Mouse (Mus musculus): Measurements from ENCODE around the gene Rbfox3. TPM values are rescaled to one million over a fixed set of nuclear protein-coding genes. Genes with fewer than 3 reads are reported as not detected.

Rbfox3 gene
- polyA plus RNA-seq, 1 experiment from 2014 or later: 12.6 TPM

GRCm38 (mm10) chr11:118523496-118524145 lies 387.8 kb downstream of the Rbfox3 start:
- H3K9ac ChIP-seq (ENCODE audit: low read depth, low read length): no peak overlapping the region
- no peak overlapping the region for H3K4me2 ChIP-seq (replicated peaks; ENCODE audit: low read depth, low read length)
- H3K4me3 ChIP-seq (ENCODE audit: low read depth, low read length): no peak overlapping the region
- H3K27ac ChIP-seq (ENCODE audit: low read depth, low read length): no peak overlapping the region
- no peaks in the 10 kb centered on the region for H3K27me3 ChIP-seq (ENCODE audit: control insufficient read depth, insufficient read depth, low read length)
- H3K36me3 ChIP-seq (ENCODE audit: control insufficient read depth, insufficient read depth, low read length): no peaks in the 10 kb centered on the region
- no peak for ATAC-seq (ENCODE audit: low FRiP score)
- DNase-seq (ENCODE audit: low spot score): no peak
- WGBS: 82% methylated on average over 4 of the region's 4 CpGs
- H3K9me3 ChIP-seq (ENCODE audit: control insufficient read depth, low read length): no peaks in the 10 kb centered on the region
- no peaks in the 10 kb centered on the region for H3K4me1 ChIP-seq (replicated peaks; ENCODE audit: control insufficient read depth, insufficient read depth, low read length)

- Histone ChIP-seq H3K27ac (ENCODE audit: low read depth, low read length) (no peak overlapping the region), H3K4me3 (ENCODE audit: low read depth, low read length) (no peak overlapping the region), H3K4me2 (replicated peaks; ENCODE audit: low read depth, low read length) (no peak overlapping the region), H3K9ac (ENCODE audit: low read depth, low read length) (no peak overlapping the region), H3K4me1 (replicated peaks; ENCODE audit: control insufficient read depth, insufficient read depth, low read length) (no peaks in the 10 kb centered on the region; the same call in 1 of the 2 replicates), H3K36me3 (ENCODE audit: control insufficient read depth, insufficient read depth, low read length) (no peaks in the 10 kb centered on the region), H3K27me3 (ENCODE audit: control insufficient read depth, insufficient read depth, low read length) (no peaks in the 10 kb centered on the region), H3K9me3 (ENCODE audit: control insufficient read depth, low read length) (no peaks in the 10 kb centered on the region)
- DNase-seq (ENCODE audit: low spot score): no peak
- no peak for ATAC-seq (ENCODE audit: low FRiP score)
- 94% methylated on average over 2 of the region's 2 CpGs for WGBS
These were observed 390.5 kb downstream of the Rbfox3 start for GRCm38 (mm10) chr11:118520932-118521331.

- no peak for DNase-seq (ENCODE audit: low spot score)
- Histone ChIP-seq H3K27me3 (ENCODE audit: control insufficient read depth, insufficient read depth, low read length) (no peaks in the 10 kb centered on the region), H3K9ac (ENCODE audit: low read depth, low read length) (no peak overlapping the region), H3K36me3 (ENCODE audit: control insufficient read depth, insufficient read depth, low read length) (no peaks in the 10 kb centered on the region), H3K27ac (ENCODE audit: low read depth, low read length) (no peak overlapping the region), H3K4me1 (replicated peaks; ENCODE audit: control insufficient read depth, insufficient read depth, low read length) (no peaks in the 10 kb centered on the region; the same call in 1 of the 2 replicates), H3K9me3 (ENCODE audit: control insufficient read depth, low read length) (no peaks in the 10 kb centered on the region), H3K4me3 (ENCODE audit: low read depth, low read length) (no peak overlapping the region), H3K4me2 (replicated peaks; ENCODE audit: low read depth, low read length) (no peak overlapping the region)
- ATAC-seq (ENCODE audit: low FRiP score): no peak
- 62% methylated on average over 5 of the region's 5 CpGs for WGBS
These were observed 391.1 kb downstream of the Rbfox3 start for GRCm38 (mm10) chr11:118520251-118520650.

DNA sequence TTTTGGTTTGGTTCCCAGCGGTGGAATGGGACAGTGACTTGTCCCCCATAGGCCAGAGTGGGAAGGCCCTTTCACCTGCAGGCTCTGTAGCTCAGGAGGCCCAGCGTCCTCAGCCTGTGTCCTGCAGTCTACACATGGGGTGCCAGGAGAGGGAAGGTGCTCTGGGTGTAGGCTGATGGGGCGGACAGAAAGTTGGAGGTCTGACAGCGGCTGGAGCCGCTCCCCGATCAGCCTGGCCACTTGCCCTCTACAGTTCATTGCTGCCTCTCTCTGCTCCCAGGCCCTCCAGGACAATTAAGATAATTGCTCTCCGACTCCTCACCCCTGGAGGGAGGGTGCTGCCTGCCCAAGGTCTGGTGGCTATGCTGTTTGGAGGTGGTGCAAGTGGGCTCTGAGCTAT lies 392.7 kb downstream of the Rbfox3 start:
- WGBS: 85% methylated on average over 7 of the region's 7 CpGs
- Histone ChIP-seq H3K9me3 (ENCODE audit: control insufficient read depth, low read length) (no peaks in the 10 kb centered on the region), H3K4me3 (ENCODE audit: low read depth, low read length) (no peak overlapping the region), H3K27ac (ENCODE audit: low read depth, low read length) (no peak overlapping the region), H3K4me1 (replicated peaks; ENCODE audit: control insufficient read depth, insufficient read depth, low read length) (peaks cover 2% of the 10 kb centered on the region; the same call in 1 of the 2 replicates), H3K27me3 (ENCODE audit: control insufficient read depth, insufficient read depth, low read length) (no peaks in the 10 kb centered on the region), H3K36me3 (ENCODE audit: control insufficient read depth, insufficient read depth, low read length) (no peaks in the 10 kb centered on the region), H3K9ac (ENCODE audit: low read depth, low read length) (no peak overlapping the region), H3K4me2 (replicated peaks; ENCODE audit: low read depth, low read length) (no peak overlapping the region)
- DNase-seq (ENCODE audit: low spot score) (no peak), ATAC-seq (ENCODE audit: low FRiP score) (no peak)

- no peaks in the 10 kb centered on the region for H3K27me3 ChIP-seq (ENCODE audit: control insufficient read depth, insufficient read depth, low read length)
- H3K36me3 ChIP-seq (ENCODE audit: control insufficient read depth, insufficient read depth, low read length): no peaks in the 10 kb centered on the region
- DNase-seq (ENCODE audit: low spot score) (no peak), ATAC-seq (ENCODE audit: low FRiP score) (no peak)
- H3K4me2 ChIP-seq (replicated peaks; ENCODE audit: low read depth, low read length): no peak overlapping the region
- no peaks in the 10 kb centered on the region for H3K9me3 ChIP-seq (ENCODE audit: control insufficient read depth, low read length)
- H3K4me3 ChIP-seq (ENCODE audit: low read depth, low read length): no peak overlapping the region
- no peak overlapping the region for H3K9ac ChIP-seq (ENCODE audit: low read depth, low read length)
- 83% methylated on average over 7 of the region's 7 CpGs for WGBS
- peaks cover 2% of the 10 kb centered on the region; the same call in 1 of the 2 replicates for H3K4me1 ChIP-seq (replicated peaks; ENCODE audit: control insufficient read depth, insufficient read depth, low read length)
- H3K27ac ChIP-seq (ENCODE audit: low read depth, low read length): no peak overlapping the region
These were observed 393.5 kb downstream of the Rbfox3 start for GRCm38 (mm10) chr11:118517924-118518323.

DNA sequence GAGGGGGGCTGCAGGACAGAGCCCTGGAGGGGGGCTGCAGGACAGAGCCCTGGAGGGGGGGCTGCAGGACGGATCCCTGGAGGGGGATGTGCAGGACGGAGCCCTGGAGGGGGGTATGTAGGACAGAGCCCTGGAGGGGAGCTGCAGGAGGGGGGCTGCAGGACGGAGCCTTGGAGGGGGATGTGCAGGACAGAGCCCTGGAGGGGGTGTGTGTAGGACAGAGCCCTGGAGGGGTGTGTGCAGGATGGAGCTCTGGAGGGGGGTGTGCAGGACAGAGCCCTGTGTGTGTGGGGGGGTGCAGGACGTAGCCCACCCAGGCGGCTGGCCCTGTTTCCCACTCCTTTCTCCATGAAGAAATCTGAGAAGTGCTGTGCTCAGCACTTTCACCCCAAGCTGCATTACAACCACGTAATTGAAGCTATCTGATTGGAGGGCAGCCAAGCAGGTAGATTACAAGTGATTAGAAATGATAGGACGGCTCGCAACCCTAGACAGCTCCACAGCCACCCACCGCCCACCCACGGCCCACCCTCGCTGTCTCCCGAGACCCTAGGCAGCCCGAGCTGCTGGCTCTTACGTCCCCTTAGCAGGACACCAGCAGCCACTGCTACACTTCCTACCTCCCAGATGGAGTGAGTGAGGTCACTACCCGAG lies 399.0 kb downstream of the Rbfox3 start:
- no peak overlapping the region for H3K27ac ChIP-seq (ENCODE audit: low read depth, low read length)
- no peaks in the 10 kb centered on the region for H3K9me3 ChIP-seq (ENCODE audit: control insufficient read depth, low read length)
- DNase-seq (ENCODE audit: low spot score) (no peak), ATAC-seq (ENCODE audit: low FRiP score) (0 out of 2 replicates have a peak, but pooled peaks have one; percentile 28)
- H3K27me3 ChIP-seq (ENCODE audit: control insufficient read depth, insufficient read depth, low read length): no peaks in the 10 kb centered on the region
- no peak overlapping the region for H3K4me2 ChIP-seq (replicated peaks; ENCODE audit: low read depth, low read length)
- no peaks in the 10 kb centered on the region for H3K36me3 ChIP-seq (ENCODE audit: control insufficient read depth, insufficient read depth, low read length)
- H3K4me1 ChIP-seq (replicated peaks; ENCODE audit: control insufficient read depth, insufficient read depth, low read length): peaks cover 5% of the 10 kb centered on the region; the same call in 1 of the 2 replicates
- H3K4me3 ChIP-seq (ENCODE audit: low read depth, low read length): no peak overlapping the region
- no peak overlapping the region for H3K9ac ChIP-seq (ENCODE audit: low read depth, low read length)
- WGBS: 61% methylated on average over 15 of the region's 15 CpGs

DNA sequence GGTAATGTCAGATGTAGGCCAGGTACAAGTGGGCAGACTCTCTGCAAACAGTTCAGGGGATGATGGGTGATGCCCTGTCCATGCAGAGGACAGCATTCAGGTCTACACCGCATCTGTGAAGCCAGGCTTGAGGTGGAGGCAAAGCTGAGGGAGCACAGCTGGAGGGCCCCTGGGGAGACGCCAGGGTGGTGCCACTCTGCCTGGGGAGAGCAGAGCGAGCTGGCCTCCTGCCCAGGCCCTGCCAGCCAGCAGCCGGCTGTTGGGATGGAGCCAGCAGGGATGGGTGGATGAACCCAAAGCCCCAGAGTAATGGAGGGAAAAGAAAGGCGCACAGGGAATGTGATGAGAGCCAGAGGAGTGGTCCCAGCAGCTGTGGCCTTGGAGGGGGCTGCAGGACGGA lies 399.5 kb downstream of the Rbfox3 start:
- Histone ChIP-seq H3K36me3 (ENCODE audit: control insufficient read depth, insufficient read depth, low read length) (no peaks in the 10 kb centered on the region), H3K4me2 (replicated peaks; ENCODE audit: low read depth, low read length) (no peak overlapping the region), H3K27ac (ENCODE audit: low read depth, low read length) (no peak overlapping the region), H3K9ac (ENCODE audit: low read depth, low read length) (no peak overlapping the region), H3K4me3 (ENCODE audit: low read depth, low read length) (no peak overlapping the region), H3K9me3 (ENCODE audit: control insufficient read depth, low read length) (no peaks in the 10 kb centered on the region), H3K27me3 (ENCODE audit: control insufficient read depth, insufficient read depth, low read length) (no peaks in the 10 kb centered on the region), H3K4me1 (replicated peaks; ENCODE audit: control insufficient read depth, insufficient read depth, low read length) (peaks cover 5% of the 10 kb centered on the region; the same call in 1 of the 2 replicates)
- 72% methylated on average over 6 of the region's 6 CpGs for WGBS
- DNase-seq (ENCODE audit: low spot score) (no peak), ATAC-seq (ENCODE audit: low FRiP score) (no peak)

DNA sequence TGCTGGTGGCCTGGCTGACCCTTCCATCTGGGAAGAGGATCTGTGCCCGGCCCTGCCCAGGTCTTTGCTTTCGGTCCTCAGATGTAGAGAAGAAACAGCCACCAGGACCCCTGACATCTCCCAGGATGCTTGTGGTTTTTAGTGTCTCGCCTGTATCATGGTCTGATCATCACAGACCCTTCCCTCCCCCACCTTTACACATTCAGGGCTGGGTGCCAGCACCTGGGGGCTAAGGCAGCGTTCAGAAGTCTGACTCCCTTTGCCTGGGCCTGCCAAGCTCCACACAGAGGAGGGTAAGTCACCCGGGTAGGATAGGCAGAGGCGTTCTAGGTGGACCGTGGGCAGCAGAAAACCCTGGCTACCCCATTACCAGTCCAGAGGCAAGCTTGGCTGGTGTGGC lies 403.1 kb downstream of the Rbfox3 start:
- no peaks in the 10 kb centered on the region for H3K27me3 ChIP-seq (ENCODE audit: control insufficient read depth, insufficient read depth, low read length)
- 81% methylated on average over 7 of the region's 7 CpGs for WGBS
- no peaks in the 10 kb centered on the region for H3K9me3 ChIP-seq (ENCODE audit: control insufficient read depth, low read length)
- DNase-seq (ENCODE audit: low spot score) (no peak), ATAC-seq (ENCODE audit: low FRiP score) (no peak)
- no peaks in the 10 kb centered on the region for H3K36me3 ChIP-seq (ENCODE audit: control insufficient read depth, insufficient read depth, low read length)
- H3K27ac ChIP-seq (ENCODE audit: low read depth, low read length): no peak overlapping the region
- H3K4me3 ChIP-seq (ENCODE audit: low read depth, low read length): no peak overlapping the region
- H3K4me1 ChIP-seq (replicated peaks; ENCODE audit: control insufficient read depth, insufficient read depth, low read length): peaks cover 3% of the 10 kb centered on the region; the same call in 1 of the 2 replicates
- no peak overlapping the region for H3K9ac ChIP-seq (ENCODE audit: low read depth, low read length)
- no peak overlapping the region for H3K4me2 ChIP-seq (replicated peaks; ENCODE audit: low read depth, low read length)

DNA sequence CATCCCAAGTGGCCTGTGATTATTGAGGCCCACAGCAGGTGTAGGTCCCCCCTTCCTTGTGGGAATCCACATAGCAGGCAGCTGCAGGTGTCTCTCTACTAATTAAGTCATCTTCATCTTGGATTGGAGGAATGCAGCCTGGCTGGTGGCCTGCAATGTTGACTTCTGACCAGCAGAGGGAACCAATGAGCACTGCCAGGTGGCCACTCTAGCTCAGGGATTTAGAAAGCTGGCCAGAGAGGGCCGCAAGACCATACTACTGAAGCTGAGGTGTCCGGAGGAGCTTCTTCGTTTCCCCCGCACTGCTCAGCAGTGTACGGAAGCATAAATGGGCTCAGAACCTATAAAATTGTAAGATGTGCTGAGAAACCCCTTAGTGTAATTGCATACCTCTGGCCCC lies 403.5 kb downstream of the Rbfox3 start:
- Histone ChIP-seq H3K27me3 (ENCODE audit: control insufficient read depth, insufficient read depth, low read length) (0 out of 2 replicates have a peak, but pooled peaks cover 3% of the 10 kb centered on the region), H3K4me2 (replicated peaks; ENCODE audit: low read depth, low read length) (no peak overlapping the region), H3K9me3 (ENCODE audit: control insufficient read depth, low read length) (no peaks in the 10 kb centered on the region), H3K27ac (ENCODE audit: low read depth, low read length) (no peak overlapping the region), H3K9ac (ENCODE audit: low read depth, low read length) (no peak overlapping the region), H3K4me3 (ENCODE audit: low read depth, low read length) (no peak overlapping the region), H3K4me1 (replicated peaks; ENCODE audit: control insufficient read depth, insufficient read depth, low read length) (peaks cover 3% of the 10 kb centered on the region; the same call in 1 of the 2 replicates), H3K36me3 (ENCODE audit: control insufficient read depth, insufficient read depth, low read length) (no peaks in the 10 kb centered on the region)
- 36% methylated on average over 5 of the region's 5 CpGs for WGBS
- DNase-seq (ENCODE audit: low spot score) (peak; percentile 87), ATAC-seq (ENCODE audit: low FRiP score) (0 out of 2 replicates have a peak, but pooled peaks have one; percentile 36)

All from hindbrain, embryonic 11.5 days (tissue).